Mouse (Mus musculus): Measurements from ENCODE around the gene Slc5a4b. TPM values are rescaled to one million over a fixed set of nuclear protein-coding genes. Genes with fewer than 3 reads are reported as not detected.

Slc5a4b gene
- polyA plus RNA-seq, 1 experiment: not detected

DNA sequence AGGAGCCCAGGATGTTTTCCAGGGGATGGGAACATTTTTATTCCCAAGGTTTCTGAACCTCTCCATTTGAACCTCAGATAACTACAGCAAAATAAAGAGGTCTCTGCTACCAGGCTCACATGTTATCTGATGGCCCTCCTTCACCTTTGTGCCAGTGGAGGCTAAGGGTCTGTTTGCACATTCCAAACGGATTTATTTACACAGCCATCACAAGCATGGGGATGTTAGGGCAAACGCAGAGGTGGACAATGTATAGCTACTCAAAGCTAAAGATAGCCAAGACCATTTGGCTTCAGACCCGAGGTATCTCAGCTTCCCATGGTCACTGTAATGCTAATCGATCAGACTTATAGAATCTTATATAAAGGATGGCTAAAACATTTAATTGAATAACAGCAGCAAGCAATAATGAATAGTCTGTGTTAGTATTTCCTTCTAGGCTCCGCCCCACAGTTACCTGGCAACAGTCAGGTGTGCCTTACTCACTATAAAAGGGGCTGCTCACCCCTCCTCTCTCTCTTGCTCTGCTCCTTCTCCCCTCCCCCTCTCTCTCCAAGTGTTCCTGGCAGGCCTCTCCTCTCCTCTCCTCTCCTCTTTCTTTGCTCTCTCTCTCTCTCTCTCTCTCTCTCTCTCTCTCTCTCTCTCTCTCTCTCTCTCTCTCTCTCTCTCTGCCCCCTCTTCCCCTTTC, 63.4 kb downstream of the Slc5a4b start:
- H3K4me1 ChIP-seq (ENCODE audit: control insufficient read depth, insufficient read depth, low read length): no peaks in the 10 kb centered on the region
- no peak overlapping the region for H3K4me3 ChIP-seq (ENCODE audit: insufficient read depth, low read length)
- TF ChIP-seq CTCF (IDR thresholded peaks at IDR 0.05; ENCODE audit: extremely low read depth, insufficient read depth, low read length) (no peak), POLR2A (IDR thresholded peaks at IDR 0.05; ENCODE audit: extremely low read depth, insufficient read depth, low read length) (no peak)
- H3K27ac ChIP-seq (ENCODE audit: insufficient read depth, low read length): no peak overlapping the region

DNA sequence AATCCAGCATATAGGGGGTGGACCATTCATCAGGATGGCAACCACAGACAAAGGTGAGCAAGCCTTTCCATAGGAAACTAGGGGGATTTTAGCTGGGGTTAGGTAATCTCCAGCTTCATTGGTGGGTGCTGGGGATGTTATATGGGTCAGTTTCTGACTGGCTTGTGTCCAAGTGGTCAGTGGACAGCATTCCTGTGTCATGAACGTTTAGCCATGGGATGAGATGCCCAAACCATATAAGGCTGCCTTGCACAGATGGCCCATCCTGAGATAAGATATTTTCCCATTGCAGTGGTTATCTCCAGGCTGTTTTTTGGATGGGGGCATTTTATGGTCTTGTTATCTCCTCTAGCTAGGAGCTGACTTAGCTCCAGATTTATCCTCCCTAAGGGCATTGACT, 64.0 kb downstream of the Slc5a4b start:
- Histone ChIP-seq H3K27ac (ENCODE audit: insufficient read depth, low read length) (no peak overlapping the region), H3K4me3 (ENCODE audit: insufficient read depth, low read length) (no peak overlapping the region), H3K4me1 (ENCODE audit: control insufficient read depth, insufficient read depth, low read length) (no peaks in the 10 kb centered on the region)
- no peak for TF ChIP-seq POLR2A (IDR thresholded peaks at IDR 0.05; ENCODE audit: extremely low read depth, insufficient read depth, low read length)
- no peak for TF ChIP-seq CTCF (IDR thresholded peaks at IDR 0.05; ENCODE audit: extremely low read depth, insufficient read depth, low read length)

DNA sequence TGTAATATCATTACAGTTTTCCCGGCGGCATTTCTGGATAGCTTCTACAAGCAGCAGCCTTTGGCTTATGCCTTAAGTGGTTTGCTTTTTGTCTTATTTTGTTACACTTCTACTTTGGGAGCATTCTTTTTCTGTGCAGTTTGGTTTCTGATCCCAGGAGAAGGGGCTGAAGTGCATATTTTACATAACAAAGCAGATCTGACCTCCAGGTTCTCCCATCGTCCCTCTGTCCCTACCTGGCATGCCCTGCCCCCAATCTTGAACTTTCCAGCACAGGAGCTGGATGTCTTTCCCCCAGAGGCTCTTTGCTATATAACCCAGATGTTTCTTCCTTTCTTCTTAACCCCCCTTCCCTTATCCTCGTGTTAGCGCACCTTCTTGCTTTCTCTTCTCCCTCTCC, 65.4 kb downstream of the Slc5a4b start:
- TF ChIP-seq CTCF (IDR thresholded peaks at IDR 0.05; ENCODE audit: extremely low read depth, insufficient read depth, low read length): no peak
- TF ChIP-seq POLR2A (IDR thresholded peaks at IDR 0.05; ENCODE audit: extremely low read depth, insufficient read depth, low read length): no peak
- H3K4me1 ChIP-seq (ENCODE audit: control insufficient read depth, insufficient read depth, low read length): no peaks in the 10 kb centered on the region
- no peak overlapping the region for H3K27ac ChIP-seq (ENCODE audit: insufficient read depth, low read length)

DNA sequence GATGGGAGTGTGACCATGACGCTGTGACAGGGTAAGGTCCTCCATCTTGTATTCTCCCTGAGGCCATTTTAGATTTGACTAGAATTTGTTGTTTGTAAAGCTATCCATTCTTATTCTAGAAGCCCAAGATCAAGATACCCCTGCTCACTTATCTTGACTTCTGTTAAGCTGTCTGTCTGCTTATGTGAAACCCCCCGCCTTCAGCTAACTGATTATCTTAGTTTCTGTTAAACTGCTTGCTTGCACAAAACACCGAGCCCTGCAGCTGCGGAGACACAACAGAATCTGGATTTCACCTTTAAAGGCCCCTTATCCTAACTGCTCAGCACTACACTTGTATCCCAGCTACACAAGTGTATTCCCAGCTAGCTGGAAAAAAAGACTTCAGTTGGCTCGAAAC, 73.8 kb downstream of the Slc5a4b start:
- peaks cover 4% of the 10 kb centered on the region; the same call in 1 of the 2 replicates for H3K4me1 ChIP-seq (ENCODE audit: control insufficient read depth, insufficient read depth, low read length)
- TF ChIP-seq CTCF (IDR thresholded peaks at IDR 0.05; ENCODE audit: extremely low read depth, insufficient read depth, low read length): no peak
- no peak for TF ChIP-seq POLR2A (IDR thresholded peaks at IDR 0.05; ENCODE audit: extremely low read depth, insufficient read depth, low read length)
- no peak overlapping the region for H3K4me3 ChIP-seq (ENCODE audit: insufficient read depth, low read length)
- H3K27ac ChIP-seq (ENCODE audit: insufficient read depth, low read length): no peak overlapping the region

More for the DNA sequence above, 65.4 kb downstream of the Slc5a4b start:
- no peak overlapping the region for H3K4me3 ChIP-seq (ENCODE audit: insufficient read depth, low read length)

DNA sequence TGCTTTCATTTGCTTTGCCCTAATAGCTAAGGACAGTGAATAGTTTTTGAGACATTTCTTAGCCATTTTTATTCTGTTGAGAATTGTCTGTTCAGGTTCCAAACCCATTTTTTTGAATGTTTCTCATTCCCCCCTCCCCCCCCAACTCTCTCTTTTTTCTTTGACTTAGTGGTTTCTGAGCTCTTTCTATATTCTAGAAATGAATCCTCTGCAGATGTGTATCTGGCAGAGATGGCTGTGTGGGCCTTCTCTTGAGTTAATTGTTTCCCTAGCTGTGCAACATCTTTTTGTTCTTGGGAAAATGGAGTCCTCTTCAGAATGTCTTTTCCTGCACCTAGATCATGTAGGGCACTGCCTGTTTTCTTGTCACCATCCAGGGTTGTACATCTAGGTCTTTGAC, 75.5 kb downstream of the Slc5a4b start:
- Histone ChIP-seq H3K4me1 (ENCODE audit: control insufficient read depth, insufficient read depth, low read length) (peaks cover 4% of the 10 kb centered on the region; the same call in 1 of the 2 replicates), H3K27ac (ENCODE audit: insufficient read depth, low read length) (no peak overlapping the region), H3K4me3 (ENCODE audit: insufficient read depth, low read length) (no peak overlapping the region)
- TF ChIP-seq CTCF (IDR thresholded peaks at IDR 0.05; ENCODE audit: extremely low read depth, insufficient read depth, low read length) (no peak), POLR2A (IDR thresholded peaks at IDR 0.05; ENCODE audit: extremely low read depth, insufficient read depth, low read length) (no peak)

DNA sequence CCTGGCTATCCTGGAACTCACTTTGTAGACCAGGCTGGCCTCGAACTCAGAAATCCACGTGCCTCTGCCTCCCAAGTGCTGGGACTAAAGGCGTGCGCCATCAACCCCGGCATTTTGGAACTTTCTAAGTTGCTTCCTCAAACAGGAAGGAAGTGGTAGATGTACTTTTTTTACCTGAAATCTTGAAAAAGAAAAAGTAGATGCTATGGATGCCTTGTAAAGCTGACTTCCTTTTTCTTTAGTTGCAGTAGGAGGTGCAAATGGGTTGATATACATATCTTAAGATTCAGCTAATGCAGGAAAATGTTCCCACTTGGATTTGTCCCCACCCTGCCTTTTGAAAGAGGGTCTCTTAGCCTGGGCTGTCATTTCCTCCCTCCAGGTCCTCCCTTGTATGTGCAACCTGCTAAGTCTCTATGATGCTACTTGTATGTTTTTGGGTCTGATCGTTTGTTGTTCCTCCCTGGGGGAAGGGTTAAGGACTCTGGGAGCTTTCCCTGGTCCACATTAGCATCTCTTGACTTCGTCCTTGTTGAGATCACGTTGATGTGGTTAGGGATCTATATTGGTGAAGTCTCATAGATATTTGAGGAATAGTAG, 76.7 kb downstream of the Slc5a4b start:
- TF ChIP-seq POLR2A (IDR thresholded peaks at IDR 0.05; ENCODE audit: extremely low read depth, insufficient read depth, low read length): no peak
- Histone ChIP-seq H3K4me3 (ENCODE audit: insufficient read depth, low read length) (no peak overlapping the region), H3K27ac (ENCODE audit: insufficient read depth, low read length) (no peak overlapping the region), H3K4me1 (ENCODE audit: control insufficient read depth, insufficient read depth, low read length) (peaks cover 4% of the 10 kb centered on the region; the same call in 1 of the 2 replicates)

DNA sequence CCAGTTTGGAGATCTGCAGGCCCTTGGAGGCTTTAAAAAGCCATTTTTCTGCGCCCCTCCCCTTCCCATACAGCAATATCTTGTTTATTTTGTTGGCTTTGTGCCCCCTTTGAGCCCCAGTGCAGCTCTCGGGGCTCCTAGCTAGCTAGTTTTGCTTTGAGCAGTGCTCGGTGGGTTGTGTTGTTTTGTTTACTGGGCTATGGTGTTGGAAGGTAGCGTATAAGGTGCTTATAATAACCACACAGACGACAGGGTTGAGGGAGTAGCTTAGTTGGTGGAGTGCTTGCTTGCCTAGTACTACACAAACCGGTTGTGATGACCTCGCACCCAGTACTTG, 77.7 kb downstream of the Slc5a4b start:
- peak overlapping the region; percentile 92 for H3K4me3 ChIP-seq (ENCODE audit: insufficient read depth, low read length)
- H3K27ac ChIP-seq (ENCODE audit: insufficient read depth, low read length): no peak overlapping the region
- TF ChIP-seq POLR2A (IDR thresholded peaks at IDR 0.05; ENCODE audit: extremely low read depth, insufficient read depth, low read length) (no peak), CTCF (IDR thresholded peaks at IDR 0.05; ENCODE audit: extremely low read depth, insufficient read depth, low read length) (no peak)
- peaks cover 4% of the 10 kb centered on the region; the same call in 1 of the 2 replicates for H3K4me1 ChIP-seq (ENCODE audit: control insufficient read depth, insufficient read depth, low read length)

DNA sequence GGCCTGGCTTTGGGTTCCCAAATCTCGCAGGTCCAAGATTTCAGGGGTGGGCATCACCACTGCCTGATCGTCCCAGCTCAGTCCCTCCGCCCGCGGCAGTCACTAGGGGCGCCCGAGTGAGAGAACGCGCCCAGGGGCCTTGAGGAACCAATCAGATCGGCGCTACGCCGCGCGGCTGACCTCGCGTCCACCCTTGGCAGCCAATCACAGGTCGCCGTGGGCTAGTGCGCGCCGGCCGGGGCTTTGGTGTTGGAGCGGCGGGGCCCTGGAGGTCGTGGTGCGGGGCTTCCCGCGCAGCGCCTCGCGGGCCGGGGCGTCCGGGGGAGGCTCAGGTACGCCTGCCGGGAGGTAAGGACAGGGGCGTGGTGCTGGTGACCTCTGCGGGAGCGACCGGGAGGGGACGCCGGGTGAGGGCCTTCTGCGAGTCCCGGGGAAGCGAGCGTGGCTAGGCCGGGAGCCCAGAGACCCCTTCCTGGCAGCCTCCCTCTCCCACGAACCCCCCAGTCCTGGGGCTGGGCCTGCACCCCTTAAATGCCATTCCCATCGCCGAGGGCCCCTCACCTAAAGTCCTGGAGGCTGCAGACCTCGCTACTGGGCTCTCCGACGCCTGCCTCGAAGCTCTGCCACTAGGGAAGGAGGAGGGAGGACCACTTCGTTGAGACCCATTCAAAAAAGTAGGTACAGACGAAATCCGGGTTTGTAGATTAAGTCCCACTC, 78.2 kb downstream of the Slc5a4b start, which contains the start of gene Zfp280b:
Gene Zfp280b, plus strand, starts transcription at position 249 of the 717 bp plus-strand sequence.
- peak; percentile 46 for TF ChIP-seq CTCF (IDR thresholded peaks at IDR 0.05; ENCODE audit: extremely low read depth, insufficient read depth, low read length)
- TF ChIP-seq POLR2A (IDR thresholded peaks at IDR 0.05; ENCODE audit: extremely low read depth, insufficient read depth, low read length): no peak; the same call in 1 of the 2 replicates
- H3K4me3 ChIP-seq (ENCODE audit: insufficient read depth, low read length): peak within 1 kb of the TSS; percentile 92

DNA sequence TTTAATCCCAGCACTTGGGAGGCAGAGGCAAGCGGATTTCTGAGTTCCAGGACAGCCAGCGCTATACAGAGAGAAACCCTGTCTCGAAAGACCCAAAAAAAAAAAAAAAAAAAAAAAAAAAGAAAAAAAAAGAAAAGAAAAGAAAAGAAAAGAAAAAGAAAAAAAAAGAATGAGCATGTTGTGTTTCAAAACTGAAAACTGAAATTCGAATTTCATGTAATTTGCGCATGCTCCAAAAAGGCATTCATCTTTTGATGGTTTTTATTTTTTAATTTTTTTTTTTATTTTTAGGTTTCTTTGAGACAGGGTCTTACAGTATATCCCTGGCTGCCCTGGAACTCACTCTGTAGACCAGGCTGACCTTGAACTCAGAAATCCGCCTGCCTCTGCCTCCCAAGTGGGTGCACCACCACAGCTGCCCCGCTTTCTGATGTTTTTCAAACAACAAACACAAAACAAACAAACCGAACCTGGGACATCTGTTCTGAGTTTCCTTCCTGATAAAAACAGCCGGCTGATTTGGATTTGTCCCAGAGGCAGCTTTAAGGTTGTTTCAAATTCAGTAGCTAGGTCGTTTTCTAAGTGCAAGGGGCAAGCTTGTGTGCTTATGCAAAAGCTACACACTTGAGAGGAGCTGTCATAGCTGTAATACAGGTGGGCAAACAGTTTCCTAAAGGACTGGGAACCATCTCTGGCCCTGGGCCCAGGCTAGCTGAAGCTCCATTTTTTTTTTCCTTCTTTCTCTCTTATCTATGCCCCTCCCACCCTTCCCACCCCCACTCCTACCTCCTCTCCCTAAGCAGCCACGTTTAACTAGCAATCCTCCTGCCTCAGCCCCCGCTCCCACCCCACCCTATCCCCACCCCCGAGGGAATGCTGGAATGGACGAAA, 79.0 kb downstream of the Slc5a4b start:
- Histone ChIP-seq H3K4me1 (ENCODE audit: control insufficient read depth, insufficient read depth, low read length) (peaks cover 4% of the 10 kb centered on the region; the same call in 1 of the 2 replicates), H3K4me3 (ENCODE audit: insufficient read depth, low read length) (peak overlapping the region; percentile 92), H3K27ac (ENCODE audit: insufficient read depth, low read length) (no peak overlapping the region)
- TF ChIP-seq CTCF (IDR thresholded peaks at IDR 0.05; ENCODE audit: extremely low read depth, insufficient read depth, low read length) (no peak), POLR2A (IDR thresholded peaks at IDR 0.05; ENCODE audit: extremely low read depth, insufficient read depth, low read length) (no peak)

More for the DNA sequence above, 78.2 kb downstream of the Slc5a4b start, which contains the start of gene Zfp280b:
- peak within 1 kb of the TSS; percentile 61 for H3K27ac ChIP-seq (ENCODE audit: insufficient read depth, low read length)
- peaks cover 4% of the 10 kb centered on the region; the same call in 1 of the 2 replicates for H3K4me1 ChIP-seq (ENCODE audit: control insufficient read depth, insufficient read depth, low read length)

Measured in cortical plate, adult 2 months (tissue).